Mouse (Mus musculus) embryonic stem cell, embryonic (primary cell): ENCODE data around the gene Cep131.

Experiments used
- CTCF ChIA-PET, 4 experiments: fragments of 300-600 bp in 2 of 4; fragments of 350-600 bp in 2 of 4; sonication (Branson Sonifier 250); formaldehyde crosslinking; loops; one replicate each; lab custom pipeline; 2022; ENCODE audit warnings: inconsistent platforms in 2 of 4; lab: Charles Lee
- POLR2A ChIA-PET, 4 experiments: fragments of 300-600 bp in 2 of 4; fragments of 350-600 bp in 2 of 4; sonication (Branson Sonifier 250); formaldehyde crosslinking; loops; one replicate each; lab custom pipeline; 2022; ENCODE audit warnings: antibody characterized with exemption in 4 of 4, inconsistent platforms in 1 of 4; lab: Charles Lee

The Cep131 gene

DNA sequence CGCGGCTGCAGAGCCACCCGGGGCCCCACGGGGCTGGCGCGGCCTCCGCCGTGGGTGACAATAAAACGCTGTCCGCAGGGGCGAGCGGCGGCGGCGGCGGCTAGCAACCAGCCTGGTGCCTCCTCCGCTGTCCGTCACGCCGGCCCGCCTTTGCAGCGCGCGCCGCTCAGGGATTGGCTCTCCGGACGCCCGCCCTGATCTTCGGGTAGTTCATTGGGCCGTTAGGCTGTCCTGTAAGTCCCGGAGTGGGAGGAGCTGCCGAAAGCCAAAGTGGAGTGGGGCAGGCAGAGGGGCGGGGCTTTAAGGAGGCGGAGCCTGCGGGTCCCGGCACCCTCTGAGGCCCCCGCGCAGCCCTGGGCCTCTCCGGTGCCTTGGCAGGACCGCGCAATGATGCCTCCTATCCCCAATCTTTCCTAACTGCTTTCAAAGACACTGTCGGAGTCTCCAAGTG is at the start of gene Cep131:
Cep131 (minus strand) TSS at position 126 of the 451 bp plus-strand sequence.
- POLR2A ChIA-PET, result interaction anchor here in 3 of 4 experiments (0.5 to 4.6 kb wide), 43 partner anchors 8 to 486 kb away, joined by 3 to 33 read pairs (median 4); partner anchors contain the start of genes Ndufaf8 (in 3 of the 3), Tepsin (in 3 of the 3), Baiap2 (in 2 of the 3) and Aatk (in 1 of the 3)
- CTCF ChIA-PET, result interaction anchor here (0.6 to 4.8 kb wide), 17 partner anchors 12 to 177 kb away, joined by 3 to 37 read pairs (median 4); partner anchors contain the start of genes Ndufaf8 (in 1 of the 4) and Tepsin (in 1 of the 4)

DNA sequence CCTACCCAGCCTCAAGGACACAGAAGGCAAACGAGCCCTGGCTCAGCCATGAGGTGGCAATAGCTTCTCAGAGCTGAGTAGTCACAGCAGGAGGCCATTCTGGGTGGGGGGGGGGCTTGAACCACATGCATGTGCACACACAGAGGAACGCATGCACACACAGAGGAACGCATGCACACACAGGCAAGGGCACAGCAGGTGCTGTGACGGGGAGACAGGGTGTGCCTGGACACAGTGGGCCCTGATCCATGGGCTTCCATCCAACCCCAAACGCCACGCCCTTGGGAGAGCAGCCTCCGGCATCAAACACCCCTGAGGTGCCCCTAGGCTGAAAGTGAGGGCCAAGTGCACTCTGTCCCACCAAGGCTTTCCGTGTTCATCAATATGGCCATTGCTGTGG is 49.6 kb upstream of the Cep131 start:
- ChIA-PET POLR2A (interaction anchor here in 3 of 4 experiments (0.6 to 4.6 kb wide), 5 partner anchors 13 to 605 kb away, joined by 3 to 13 read pairs (median 7); no protein-coding TSS in a partner anchor), CTCF (no interaction called here)

DNA sequence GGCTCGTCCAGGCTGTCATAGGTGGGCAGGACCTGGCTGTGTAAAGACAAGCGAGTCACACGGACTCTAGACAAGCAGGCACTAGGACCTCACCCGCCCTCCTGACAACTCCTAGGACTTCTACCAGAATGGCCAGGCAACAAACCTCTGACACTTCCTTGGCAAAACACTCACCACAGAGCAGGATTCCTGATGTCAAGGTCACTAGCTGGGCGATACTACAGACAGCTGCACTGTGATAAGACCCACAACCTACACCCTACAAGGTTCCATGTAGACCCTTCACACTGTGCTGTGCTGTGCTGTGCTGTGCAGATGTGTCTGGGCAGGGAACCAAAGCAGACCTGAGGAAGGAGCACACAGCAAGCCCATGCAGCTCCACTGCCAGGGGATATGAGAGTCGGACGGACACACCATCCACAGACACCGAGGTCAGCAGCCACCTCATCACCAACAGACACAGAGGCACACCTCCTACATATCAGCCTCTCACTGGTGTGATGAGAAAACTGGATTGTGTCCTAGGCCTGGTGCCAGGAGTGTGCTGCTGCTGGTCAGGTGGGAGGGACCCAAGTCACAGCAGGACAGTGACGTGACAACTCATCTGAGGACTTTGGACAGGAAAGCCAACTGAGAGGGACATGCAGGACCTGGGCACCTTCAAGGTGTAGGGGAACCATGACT is 48.4 kb upstream of the Cep131 start:
- CTCF ChIA-PET, result no interaction called here
- POLR2A ChIA-PET, result interaction anchor here (0.5 to 1.8 kb wide), 11 partner anchors 8 to 205 kb away, joined by 3 to 7 read pairs (median 3); partner anchors contain the start of gene Slc38a10 (in 1 of the 4)

DNA sequence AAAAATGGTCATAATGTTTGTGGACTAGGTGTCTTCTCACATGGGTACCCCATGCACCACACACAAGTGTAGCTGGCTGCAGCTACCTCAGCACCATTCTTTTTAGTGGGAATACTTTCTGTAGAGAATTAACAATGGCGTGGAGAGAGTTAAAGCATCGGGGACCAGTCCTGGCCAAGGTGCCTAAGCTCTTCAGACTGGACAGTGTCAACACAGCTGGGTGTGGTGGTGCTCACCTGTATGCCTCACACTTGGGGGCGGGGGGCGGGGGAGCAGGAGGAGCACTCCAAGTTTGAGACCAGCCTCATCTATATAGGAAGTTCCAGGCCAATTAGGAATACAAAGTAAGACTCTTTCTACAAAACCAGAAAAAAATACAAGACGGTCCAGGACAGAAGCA is 47.5 kb upstream of the Cep131 start:
- CTCF ChIA-PET, result interaction anchor here in 2 of 4 experiments (0.6 to 0.9 kb wide), 2 partner anchors 66 to 928 kb away, joined by 3 read pairs; no protein-coding TSS in a partner anchor
- POLR2A ChIA-PET, result interaction anchor here (0.6 to 1.8 kb wide), 8 partner anchors 9 to 164 kb away, joined by 3 to 7 read pairs (median 4); partner anchors contain the start of gene Slc38a10 (in 1 of the 4)

DNA sequence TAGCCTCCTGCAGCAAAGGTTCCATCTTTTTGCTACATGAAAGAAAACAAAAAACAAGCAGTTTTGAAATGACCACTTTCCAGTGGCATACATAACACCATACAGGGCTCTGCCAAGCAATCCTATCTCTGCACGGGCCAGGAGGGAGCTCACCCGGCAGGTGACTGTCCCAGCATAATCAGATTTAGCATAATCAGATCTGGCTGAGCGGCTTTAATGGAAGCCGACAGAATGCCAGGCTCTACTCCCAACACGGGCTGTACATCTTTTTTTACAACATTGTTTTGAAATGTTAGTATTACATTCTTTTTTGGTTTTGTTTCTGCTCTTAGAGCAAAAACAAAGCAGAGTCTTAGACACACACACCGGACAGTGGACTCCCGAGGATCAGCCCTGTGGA is 42.7 kb upstream of the Cep131 start:
- ChIA-PET POLR2A (interaction anchor here in 2 of 4 experiments (1.0 to 2.0 kb wide), 2 partner anchors 8 to 18 kb away, joined by 3 to 6 read pairs; no protein-coding TSS in a partner anchor), CTCF (interaction anchor here in 1 of 4 experiments (0.5 to 2.9 kb wide), 3 partner anchors 9 to 80 kb away, joined by 3 to 10 read pairs (median 3); no protein-coding TSS in a partner anchor)

DNA sequence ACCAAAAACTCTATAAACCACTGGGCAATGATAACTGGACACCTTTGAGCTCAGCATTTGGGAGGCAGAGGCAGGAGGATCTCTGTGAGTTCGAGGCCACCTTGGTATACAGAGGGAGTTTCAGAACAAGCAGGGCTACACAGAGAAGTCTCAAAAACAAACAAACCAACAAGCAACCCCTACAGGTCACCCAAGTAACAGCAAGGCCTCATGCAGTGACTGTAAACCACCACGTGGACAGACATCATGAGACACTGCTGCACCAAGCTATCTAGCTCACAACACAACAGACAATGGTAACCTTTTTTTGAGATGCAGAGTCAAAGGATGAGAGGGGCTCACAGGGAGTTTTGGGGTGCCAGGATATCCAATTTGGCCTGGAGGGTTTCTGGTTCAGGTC is 40.2 kb upstream of the Cep131 start:
- POLR2A ChIA-PET, result interaction anchor here in 3 of 4 experiments (0.6 to 1.7 kb wide), 12 partner anchors 11 to 587 kb away, joined by 3 to 8 read pairs (median 4); partner anchors contain the start of genes Slc38a10 (in 2 of the 3), Ndufaf8 (in 1 of the 3) and Tepsin (in 1 of the 3)
- CTCF ChIA-PET, result interaction anchor here in 2 of 4 experiments (0.6 to 3.0 kb wide), 8 partner anchors 11 to 178 kb away, joined by 3 to 14 read pairs (median 4); partner anchors contain the start of gene Slc38a10 (in 1 of the 2)

DNA sequence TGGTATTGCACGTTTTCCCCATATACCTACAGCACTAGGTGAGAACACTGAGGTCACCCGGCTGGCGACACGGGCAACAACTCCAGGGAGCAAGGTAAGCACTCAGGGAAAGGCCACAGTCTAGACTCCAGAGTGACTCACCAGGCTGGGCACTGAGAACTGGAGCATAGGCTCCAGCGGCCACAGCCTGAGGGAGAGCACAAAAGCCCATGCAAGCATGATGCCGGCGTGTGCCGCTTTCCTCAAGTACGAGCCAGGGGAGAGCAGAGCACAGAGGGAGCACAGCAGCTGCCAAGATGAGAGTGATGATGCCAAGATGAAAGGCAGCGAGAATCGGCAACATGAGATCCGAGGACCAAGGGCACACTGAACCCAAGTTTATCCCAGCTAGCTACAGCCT is 35.5 kb upstream of the Cep131 start:
- ChIA-PET CTCF (interaction anchor here in 2 of 4 experiments (1.0 to 5.6 kb wide), 6 partner anchors 11 to 183 kb away, joined by 3 to 57 read pairs (median 6); no protein-coding TSS in a partner anchor), POLR2A (interaction anchor here in 2 of 4 experiments (1.3 to 1.9 kb wide), 5 partner anchors 11 to 23 kb away, joined by 3 to 6 read pairs (median 3); no protein-coding TSS in a partner anchor)

DNA sequence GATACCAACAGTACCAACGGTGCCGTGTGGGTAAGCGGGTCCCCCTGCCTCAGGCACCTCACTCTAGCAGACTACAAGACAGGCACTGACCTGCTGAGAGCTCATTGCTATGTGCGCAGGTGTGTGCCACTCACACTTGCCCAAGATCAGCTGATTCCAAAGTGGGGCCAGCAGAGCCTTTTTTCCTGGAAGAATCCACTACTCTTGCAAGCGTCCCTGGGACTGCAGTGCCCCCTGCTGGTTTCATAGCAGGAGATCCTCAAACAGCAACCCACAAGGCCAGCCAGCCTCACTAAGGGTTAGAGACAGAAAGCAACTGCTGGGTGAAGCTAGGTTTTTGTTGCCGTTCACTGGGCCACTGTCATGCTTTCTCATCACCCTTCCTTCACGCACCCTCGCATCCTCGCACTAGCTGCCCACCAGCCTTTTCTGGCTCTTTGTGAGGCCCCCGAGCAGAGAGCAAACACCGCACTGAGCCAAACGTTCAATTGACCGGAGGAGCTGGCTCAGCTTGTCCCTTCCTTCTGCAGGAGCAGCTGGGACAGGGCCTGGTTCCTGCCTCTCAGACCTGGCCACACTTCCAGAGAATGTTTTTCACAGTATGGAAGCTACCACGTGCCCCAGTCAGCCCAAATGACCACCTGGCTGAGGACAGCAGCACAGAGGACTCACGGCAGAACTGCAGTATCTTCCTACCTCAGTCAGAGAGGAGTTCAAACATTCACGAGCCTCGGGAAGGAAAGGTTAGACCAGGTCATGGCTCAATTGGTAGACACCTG is 34.2 kb upstream of the Cep131 start:
- ChIA-PET CTCF (interaction anchor here (0.5 to 5.6 kb wide), 47 partner anchors 8 to 1480 kb away, joined by 3 to 57 read pairs (median 4); partner anchors contain the start of genes Aatk (in 1 of the 4), Ndufaf8 (in 1 of the 4), Slc38a10 (in 1 of the 4) and Tepsin (in 1 of the 4)), POLR2A (interaction anchor here (0.6 to 3.7 kb wide), 21 partner anchors 9 to 179 kb away, joined by 3 to 27 read pairs (median 5); partner anchors contain the start of genes Baiap2 (in 2 of the 4) and Slc38a10 (in 2 of the 4))

DNA sequence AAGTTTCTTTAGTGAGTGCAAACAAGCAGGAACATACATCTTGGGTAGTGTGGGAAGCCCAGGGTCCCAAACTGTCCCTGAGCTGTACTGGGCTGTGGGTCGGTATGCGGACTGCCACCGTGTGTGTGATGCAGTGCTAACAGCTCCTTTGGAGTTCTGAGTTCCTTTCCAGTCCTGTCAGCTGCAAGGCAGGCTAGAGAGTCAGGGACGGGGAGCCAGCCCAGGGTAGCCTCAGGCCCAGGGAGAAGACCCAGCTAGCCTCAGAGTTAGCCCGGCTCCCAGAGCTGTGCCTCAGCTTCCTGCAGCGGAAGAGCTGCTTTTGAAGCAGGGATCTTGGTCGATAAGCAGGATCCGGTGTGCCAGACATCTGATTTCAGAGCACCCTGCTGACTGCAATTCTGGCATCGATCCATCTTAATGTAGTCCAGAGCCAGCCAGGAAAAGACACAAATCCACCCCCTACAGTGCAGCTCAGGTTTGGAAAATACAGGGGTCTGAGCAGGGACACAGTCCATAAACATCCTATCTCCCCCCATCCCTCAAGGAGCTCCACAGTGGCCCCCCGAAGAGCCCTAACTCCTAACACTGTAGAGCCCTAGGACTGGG is 33.4 kb upstream of the Cep131 start:
- POLR2A ChIA-PET, result interaction anchor here (0.5 to 3.7 kb wide), 27 partner anchors 9 to 178 kb away, joined by 3 to 27 read pairs (median 4); partner anchors contain the start of genes Baiap2 (in 3 of the 4) and Slc38a10 (in 3 of the 4)
- CTCF ChIA-PET, result interaction anchor here (0.5 to 5.6 kb wide), 49 partner anchors 8 to 1479 kb away, joined by 3 to 57 read pairs (median 4); partner anchors contain the start of genes Aatk (in 1 of the 4), Ndufaf8 (in 1 of the 4), Slc38a10 (in 1 of the 4) and Tepsin (in 1 of the 4)

DNA sequence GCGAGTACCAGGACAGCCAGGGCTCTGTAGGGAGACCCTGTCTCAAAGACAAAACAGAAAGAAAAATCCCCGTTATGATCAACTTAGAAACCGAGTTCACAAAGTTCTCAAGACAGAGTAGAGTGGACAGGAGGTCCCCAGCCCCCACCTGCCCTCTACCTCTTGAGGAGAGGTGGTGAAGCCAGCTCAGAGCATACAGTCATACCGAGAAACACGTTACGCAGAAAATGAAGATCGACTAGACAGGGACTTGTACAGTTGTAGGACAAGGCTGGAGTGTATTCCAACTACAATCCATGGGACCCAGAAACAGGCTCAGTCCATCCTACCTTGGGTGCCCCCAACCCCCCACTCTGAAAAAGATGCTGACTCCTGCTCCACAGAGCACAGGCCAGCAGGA is 32.5 kb upstream of the Cep131 start:
- CTCF ChIA-PET, result interaction anchor here in 3 of 4 experiments (0.6 to 5.6 kb wide), 13 partner anchors 8 to 209 kb away, joined by 3 to 57 read pairs (median 8); no protein-coding TSS in a partner anchor
- POLR2A ChIA-PET, result interaction anchor here in 2 of 4 experiments (1.1 to 3.7 kb wide), 5 partner anchors 9 to 177 kb away, joined by 3 to 27 read pairs (median 8); partner anchors contain the start of gene Baiap2 (in 1 of the 2)

DNA sequence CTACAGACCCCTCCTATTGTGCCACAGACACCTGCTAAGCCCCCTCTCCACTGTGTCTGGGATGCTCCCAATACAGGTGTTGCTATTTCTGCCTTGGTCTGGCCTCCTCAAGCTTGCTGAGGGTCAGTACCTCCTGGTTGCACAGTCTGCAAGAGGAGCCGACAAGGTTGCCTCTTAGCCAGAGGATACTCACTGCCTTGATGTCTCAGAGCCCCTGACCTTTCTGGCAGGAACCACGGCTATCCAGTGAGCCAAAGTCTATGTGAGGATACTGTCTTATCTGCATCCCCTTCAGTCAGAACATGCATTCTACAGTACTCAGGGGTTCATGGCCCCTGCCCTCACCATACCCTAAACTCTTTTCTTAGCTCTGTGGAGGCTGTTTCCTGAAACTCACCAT is 31.0 kb upstream of the Cep131 start:
- POLR2A ChIA-PET, result interaction anchor here in 1 of 4 experiments (1.1 to 3.7 kb wide), 2 partner anchors 8 to 17 kb away, joined by 4 to 27 read pairs; no protein-coding TSS in a partner anchor
- CTCF ChIA-PET, result interaction anchor here in 1 of 4 experiments (0.7 kb wide), 1 partner anchor 1005 kb away, joined by 3 read pairs; no protein-coding TSS in a partner anchor

DNA sequence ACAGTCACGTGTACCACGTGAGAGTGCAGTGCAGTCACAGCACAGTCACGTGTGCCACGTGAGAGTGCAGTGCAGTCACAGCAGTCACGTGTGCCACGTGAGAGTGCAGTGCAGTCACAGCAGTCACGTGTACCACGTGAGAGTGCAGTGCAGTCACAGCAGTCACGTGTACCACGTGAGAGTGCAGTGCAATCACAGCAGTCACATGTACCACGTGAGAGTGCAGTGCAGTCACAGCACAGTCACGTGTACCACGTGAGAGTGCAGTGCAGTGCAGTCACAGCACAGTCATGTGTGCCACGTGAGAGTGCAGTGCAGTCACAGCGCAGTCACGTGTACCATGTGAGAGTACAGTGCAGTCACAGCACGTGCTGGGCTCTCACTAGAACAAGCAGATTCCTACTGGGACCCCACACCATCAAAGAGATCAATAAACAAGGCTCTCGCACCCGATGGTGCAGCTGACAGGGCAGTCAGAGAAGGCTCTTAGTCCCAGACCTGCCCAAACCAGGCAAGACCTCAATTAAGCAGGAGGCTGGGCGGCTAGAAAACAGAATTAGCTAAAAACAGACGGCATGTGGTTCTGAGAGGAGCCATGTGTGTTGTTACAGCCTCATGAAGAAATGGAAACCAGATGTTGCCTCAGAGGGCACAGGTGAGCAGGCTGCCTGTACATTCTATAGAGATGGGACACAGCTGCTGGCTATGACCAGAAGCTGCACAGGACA is 28.0 kb upstream of the Cep131 start:
- ChIA-PET CTCF (interaction anchor here in 2 of 4 experiments (0.6 to 0.9 kb wide), 2 partner anchors 50 to 196 kb away, joined by 3 read pairs; no protein-coding TSS in a partner anchor), POLR2A (interaction anchor here in 3 of 4 experiments (0.6 to 3.6 kb wide), 7 partner anchors 9 to 172 kb away, joined by 3 to 11 read pairs (median 3); partner anchors contain the start of genes Bahcc1 (in 1 of the 3), Baiap2 (in 1 of the 3), Ndufaf8 (in 1 of the 3) and Tepsin (in 1 of the 3))

DNA sequence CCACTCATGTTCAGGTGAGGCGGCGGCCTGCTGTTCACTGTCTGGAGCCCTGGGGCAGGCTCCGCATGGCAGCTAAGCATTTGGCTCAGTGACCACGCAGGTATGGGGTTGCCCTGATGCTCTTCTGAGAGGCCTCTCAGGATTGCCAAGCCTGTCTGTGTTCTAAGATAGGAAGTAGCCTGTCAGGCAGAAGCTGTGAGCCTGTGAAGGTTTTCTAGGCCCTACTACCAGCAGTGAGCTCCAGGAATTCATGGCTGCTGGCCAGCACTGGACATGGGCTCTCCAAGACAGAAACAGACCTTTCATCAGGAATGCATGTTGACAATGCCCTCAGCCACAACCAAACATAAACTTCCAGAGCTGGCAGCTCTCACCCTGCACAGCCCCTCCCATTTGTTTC is 25.5 kb upstream of the Cep131 start:
- POLR2A ChIA-PET, result interaction anchor here (0.7 to 4.2 kb wide), 12 partner anchors 7 to 195 kb away, joined by 3 to 27 read pairs (median 4); partner anchors contain the start of genes Bahcc1 (in 1 of the 4), Ndufaf8 (in 1 of the 4), Slc38a10 (in 1 of the 4) and Tepsin (in 1 of the 4)
- CTCF ChIA-PET, result interaction anchor here (0.5 to 5.5 kb wide), 16 partner anchors 8 to 553 kb away, joined by 3 to 57 read pairs (median 8); partner anchors contain the start of gene Cep131 (in 1 of the 4)

DNA sequence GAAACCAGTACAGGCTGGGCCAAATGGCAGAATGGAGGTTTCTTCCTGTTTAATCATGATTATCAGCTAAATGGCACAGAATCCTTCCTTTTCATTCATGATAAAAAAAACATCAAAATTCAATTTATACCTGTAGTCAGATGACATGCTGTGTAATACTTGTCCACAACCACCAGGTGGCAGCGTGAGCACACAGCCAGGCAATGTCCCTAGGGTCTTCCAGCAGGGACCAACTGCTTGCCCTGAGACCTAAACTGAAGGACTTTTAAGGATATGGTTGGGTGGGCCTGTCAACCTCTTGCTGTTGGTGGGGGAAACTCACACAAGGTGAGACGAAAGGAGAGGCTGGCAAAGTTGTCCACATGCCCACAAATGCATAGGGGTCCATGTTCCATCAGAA is 24.4 kb upstream of the Cep131 start:
- ChIA-PET CTCF (interaction anchor here (0.5 to 5.5 kb wide), 41 partner anchors 10 to 552 kb away, joined by 3 to 57 read pairs (median 5); partner anchors contain the start of genes Ndufaf8 (in 2 of the 4), Tepsin (in 2 of the 4), Baiap2 (in 1 of the 4) and Cep131 (in 1 of the 4)), POLR2A (interaction anchor here in 3 of 4 experiments (0.6 to 4.2 kb wide), 26 partner anchors 9 to 194 kb away, joined by 3 to 27 read pairs (median 4); partner anchors contain the start of genes Baiap2 (in 2 of the 3), Cep131 (in 2 of the 3), Ndufaf8 (in 2 of the 3) and Slc38a10 (in 2 of the 3))

DNA sequence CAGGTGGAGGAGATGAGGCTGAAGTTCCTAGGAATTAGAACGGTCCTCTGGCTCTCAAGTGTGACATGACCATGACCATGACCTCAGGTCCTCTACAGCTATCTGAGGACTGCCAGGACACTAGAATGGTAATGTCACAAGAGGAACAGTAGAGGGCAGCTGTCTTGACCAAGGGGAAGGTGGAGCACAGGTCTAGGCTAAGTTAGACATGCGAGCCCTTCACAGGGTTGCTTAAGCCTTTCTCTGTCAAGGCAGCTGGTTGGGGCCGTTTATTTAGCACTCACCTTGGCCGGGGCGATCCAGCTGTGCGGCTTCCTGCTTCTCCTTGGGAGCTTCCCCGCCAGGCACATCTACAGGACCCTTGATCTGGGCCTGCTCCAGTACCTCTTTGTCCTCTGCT is 23.9 kb upstream of the Cep131 start:
- POLR2A ChIA-PET, result interaction anchor here in 2 of 4 experiments (0.7 to 4.2 kb wide), 28 partner anchors 8 to 230 kb away, joined by 3 to 27 read pairs (median 5); partner anchors contain the start of genes Baiap2 (in 2 of the 2), Cep131 (in 2 of the 2), Slc38a10 (in 2 of the 2) and Ndufaf8 (in 1 of the 2)
- CTCF ChIA-PET, result interaction anchor here (0.5 to 5.5 kb wide), 55 partner anchors 10 to 356 kb away, joined by 3 to 57 read pairs (median 4); partner anchors contain the start of genes Ndufaf8 (in 2 of the 4), Tepsin (in 2 of the 4), Baiap2 (in 1 of the 4) and Cep131 (in 1 of the 4)
